8 mouse cellular contexts compared by ENCODE assay signal in genomic region chr3:100394911-100395604, GRCm38 (mm10).
DNase-seq lines count a peak whose midpoint lies in the region; ATAC-seq and TF ChIP-seq lines count a peak whose summit lies in the region.
"Had no signal": no experiment of that assay in that cellular context is flagged by ENCODE, and none has a peak within 500 bp of the region (broad histone marks: within the 10 kb centered on the region; RNA-seq: fewer than 3 reads in every experiment).

No protein-coding gene starts in this region.

- H3K27ac ChIP-seq in neural tube, embryonic 15.5 days (replicated peaks), result no peak overlapping the region
- peak overlapping the region; percentile 78 for H3K27ac ChIP-seq in embryonic facial prominence, embryonic 15.5 days (replicated peaks)
- H3K27ac ChIP-seq in kidney, embryonic 15.5 days, result peak overlapping the region; percentile 14
- H3K27ac ChIP-seq in forebrain, postnatal 0 days (ENCODE audit: low read depth, low read length), result no peak overlapping the region
- H3K27ac ChIP-seq: macrophage had no signal

- TF ChIP-seq CTCF in forebrain, postnatal 0 days (IDR thresholded peaks at IDR 0.05; ENCODE audit: low read depth), result no peak

- H3K4me1 ChIP-seq in neural tube, embryonic 15.5 days, result peaks cover 4% of the 10 kb centered on the region; the same call in 1 of the 2 replicates
- peaks cover 16% of the 10 kb centered on the region for H3K4me1 ChIP-seq in embryonic facial prominence, embryonic 15.5 days
- peaks cover 18% of the 10 kb centered on the region for H3K4me1 ChIP-seq in kidney, embryonic 15.5 days
- no peaks in the 10 kb centered on the region for H3K4me1 ChIP-seq in forebrain, postnatal 0 days (ENCODE audit: insufficient read depth)

- H3K4me2 ChIP-seq in neural tube, embryonic 15.5 days, result no peak overlapping the region
- H3K4me2 ChIP-seq in embryonic facial prominence, embryonic 15.5 days (replicated peaks), result 0 out of 2 replicates have a peak overlapping the region, but pooled peaks have one; percentile 4
- no peak overlapping the region for H3K4me2 ChIP-seq in kidney, embryonic 15.5 days
- no peak overlapping the region for H3K4me2 ChIP-seq in forebrain, postnatal 0 days (ENCODE audit: low read depth)

- peak; percentile 22 for DNase-seq in neural tube, embryonic 10.5 days (ENCODE audit: extremely low spot score, low spot score)
- DNase-seq in forebrain, postnatal 0 days, result no peak
- DNase-seq in ovary, adult 18-20 months (ENCODE audit: low spot score), result no peak
- DNase-seq in left cerebral cortex, postnatal 10 days (ENCODE audit: extremely low spot score in 1 of 2, low spot score in 2 of 2), result no peak

- WGBS in neural tube, embryonic 15.5 days, result 43% methylated on average over 9 of the region's 9 CpGs
- 23% methylated on average over 9 of the region's 9 CpGs for WGBS in embryonic facial prominence, embryonic 15.5 days
- WGBS in kidney, embryonic 15.5 days, result 10% methylated on average over 9 of the region's 9 CpGs
- WGBS in forebrain, postnatal 0 days, result 85% methylated on average over 9 of the region's 9 CpGs

- no peaks in the 10 kb centered on the region for H3K9me3 ChIP-seq in neural tube, embryonic 15.5 days (replicated peaks)
- H3K9me3 ChIP-seq in embryonic facial prominence, embryonic 15.5 days (replicated peaks), result no peaks in the 10 kb centered on the region
- H3K9me3 ChIP-seq in kidney, embryonic 15.5 days (replicated peaks), result no peaks in the 10 kb centered on the region
- H3K9me3 ChIP-seq in forebrain, postnatal 0 days (ENCODE audit: low read length), result no peaks in the 10 kb centered on the region

- no peaks in the 10 kb centered on the region for H3K36me3 ChIP-seq in neural tube, embryonic 15.5 days
- H3K36me3 ChIP-seq in embryonic facial prominence, embryonic 15.5 days, result no peaks in the 10 kb centered on the region
- H3K36me3 ChIP-seq in kidney, embryonic 15.5 days, result no peaks in the 10 kb centered on the region
- no peaks in the 10 kb centered on the region for H3K36me3 ChIP-seq in forebrain, postnatal 0 days (ENCODE audit: insufficient read depth)

- intact Hi-C loops in left cerebral cortex, postnatal 10 days (cut with DNase I), result no loop called here

- H3K4me3 ChIP-seq in neural tube, embryonic 15.5 days (replicated peaks), result no peak overlapping the region
- H3K4me3 ChIP-seq in embryonic facial prominence, embryonic 15.5 days (replicated peaks), result no peak overlapping the region
- no peak overlapping the region for H3K4me3 ChIP-seq in kidney, embryonic 15.5 days (replicated peaks)
- no peak overlapping the region for H3K4me3 ChIP-seq in forebrain, postnatal 0 days (ENCODE audit: low read depth, low read length)

- H3K9ac ChIP-seq in neural tube, embryonic 15.5 days (replicated peaks), result no peak overlapping the region
- H3K9ac ChIP-seq in embryonic facial prominence, embryonic 15.5 days, result no peak overlapping the region
- H3K9ac ChIP-seq in kidney, embryonic 15.5 days, result no peak overlapping the region
- no peak overlapping the region for H3K9ac ChIP-seq in forebrain, postnatal 0 days

- no peak for ATAC-seq in neural tube, embryonic 15.5 days (ENCODE audit: low FRiP score)
- peak; percentile 77 for ATAC-seq in embryonic facial prominence, embryonic 15.5 days (ENCODE audit: insufficient number of reproducible peaks, low FRiP score, low TSS enrichment, low read depth)
- peak; percentile 76 for ATAC-seq in kidney, embryonic 15.5 days (replicated peaks; ENCODE audit: low FRiP score)
- no peak for ATAC-seq in forebrain, postnatal 0 days

- H3K27me3 ChIP-seq in neural tube, embryonic 15.5 days (replicated peaks), result no peaks in the 10 kb centered on the region
- no peaks in the 10 kb centered on the region for H3K27me3 ChIP-seq in embryonic facial prominence, embryonic 15.5 days
- H3K27me3 ChIP-seq in kidney, embryonic 15.5 days, result no peaks in the 10 kb centered on the region
- no peaks in the 10 kb centered on the region for H3K27me3 ChIP-seq in forebrain, postnatal 0 days (ENCODE audit: insufficient read depth, low read length)

Comparison
In these comparisons a context has a peak if more than half of its experiments do, and no peak if none do; other contexts are left out.
1. ATAC-seq: peak in embryonic facial prominence, embryonic 15.5 days (single experiment) and kidney, embryonic 15.5 days (single experiment); none in neural tube, embryonic 15.5 days (single experiment) and forebrain, postnatal 0 days (single experiment).
2. H3K27ac ChIP-seq: peak in embryonic facial prominence, embryonic 15.5 days (single experiment) and kidney, embryonic 15.5 days (single experiment); none in neural tube, embryonic 15.5 days (single experiment) and forebrain, postnatal 0 days (single experiment).